Mouse (Mus musculus) myocyte (in vitro differentiated cells): ENCODE results near the gene Cfdp1.

Source experiments
- E2F4 ChIP-seq: IDR thresholded peaks from one replicate; pipeline ENCODE4 v1.6.1; 2011; ENCODE audit warnings: mild to moderate bottlenecking, control low read depth, moderate library complexity; ENCODE audit not compliant: insufficient read depth
- MAX ChIP-seq: IDR thresholded peaks from one replicate; pipeline ENCODE4 v1.6.1; 2011; ENCODE audit warnings: low read depth, mild to moderate bottlenecking, control low read depth
- MYOD1 ChIP-seq, 3 experiments: IDR thresholded peaks; one replicate each; pipeline ENCODE4 v1.6.1; 2011; ENCODE audit warnings: control low read depth in 2 of 3, low read depth in 2 of 3, mild to moderate bottlenecking in 2 of 3, moderate library complexity in 1 of 3; ENCODE audit not compliant: insufficient read length in 2 of 3, control insufficient read depth in 1 of 3
- MYOG ChIP-seq, 3 experiments: IDR thresholded peaks; one replicate each; pipeline ENCODE4 v1.6.1; 2011; ENCODE audit warnings: control low read depth in 2 of 3, low read depth in 2 of 3, mild to moderate bottlenecking in 2 of 3; ENCODE audit not compliant: insufficient read length in 2 of 3, control insufficient read depth in 1 of 3, insufficient read depth in 1 of 3
- POLR2A ChIP-seq: IDR thresholded peaks from one replicate; pipeline ENCODE4 v1.6.1; 2011; ENCODE audit warnings: low read depth, mild to moderate bottlenecking, control low read depth, moderate library complexity; ENCODE audit not compliant: insufficient read length
- USF1 ChIP-seq: IDR thresholded peaks from one replicate; pipeline ENCODE4 v1.6.1; 2011; ENCODE audit warnings: low read depth, mild to moderate bottlenecking, control low read depth, moderate library complexity

DNA sequence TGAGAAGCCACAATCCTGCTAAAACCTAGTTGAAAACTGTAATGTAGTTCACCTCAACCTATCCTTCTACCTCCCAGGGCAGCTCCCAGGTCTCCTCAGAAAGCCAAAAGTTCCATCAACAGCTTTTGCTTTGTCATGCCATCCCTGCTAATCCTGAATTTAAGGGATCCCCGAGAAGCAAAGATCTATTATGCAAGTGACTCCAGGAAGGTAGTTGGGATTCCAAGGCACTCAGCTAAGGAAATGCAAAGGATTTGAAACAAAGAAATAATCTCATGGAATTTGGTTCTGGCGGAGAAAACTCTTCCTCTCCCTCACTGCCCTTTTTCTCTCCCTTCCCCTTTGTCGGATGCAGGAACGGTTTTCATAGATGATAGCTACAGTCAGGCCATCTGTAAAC lies 64.9 kb downstream of the Cfdp1 start:
- TF ChIP-seq MAX (no peak), E2F4 (no peak), POLR2A (no peak), USF1 (no peak), MYOD1 (IDR thresholded peaks at IDR 0.05; ENCODE audit: control insufficient read depth in 1 of 3, insufficient read length in 2 of 3, low read depth in 2 of 3) (no peak), MYOG (IDR thresholded peaks at IDR 0.05; ENCODE audit: control insufficient read depth in 1 of 3, insufficient read depth in 1 of 3, insufficient read length in 2 of 3, low read depth in 2 of 3) (no peak)
